Mouse (Mus musculus) adrenal gland, postnatal 14 days (tissue): ENCODE data around the gene Cep170b. TPM values are rescaled to one million over a fixed set of nuclear protein-coding genes. Genes with fewer than 3 reads are reported as not detected.
A peak's percentile ranks its signal among the peaks of the same experiment; 100 is the strongest.

Experiments used
- DNase-seq: peaks from one replicate; pipeline ENCODE4 v3.0.0; 2021; ENCODE audit warnings: mixed read lengths
- long read RNA-seq, 2 experiments: library from polyadenylated mRNA; stranded (forward); transcript quantifications; one replicate each; pipeline ENCODE4 v2.0.0; 2021
- total RNA-seq: library from RNA; stranded (reverse); gene quantifications from 2 replicates; pipeline ENCODE4 v1.2.3, GENCODE M21; 2021

Cep170b gene
- 29.1 and 33.0 TPM in 2 replicates for total RNA-seq
- long read RNA-seq, experiment 1, full-length matches to known transcripts: 6 of 23 reads
- long read RNA-seq, experiment 1, partial matches to known transcripts: 10 of 23 reads
- long read RNA-seq, experiment 1, other reads (novel, unspliced or antisense): 7 of 23 reads
- long read RNA-seq, experiment 2, full-length matches to known transcripts: 4 of 19 reads
- long read RNA-seq, experiment 2, partial matches to known transcripts: 7 of 19 reads
- long read RNA-seq, experiment 2, other reads (novel, unspliced or antisense): 8 of 19 reads

GRCm38 (mm10) chr12:112720216-112720615, at the start of gene Cep170b:
Gene Cep170b, plus strand, starts transcription at chr12:112720455.
- no peak for DNase-seq

GRCm38 (mm10) chr12:112670718-112671393, 49.4 kb upstream of the Cep170b start:
- DNase-seq: peak; percentile 93

GRCm38 (mm10) chr12:112671891-112672290, 48.4 kb upstream of the Cep170b start:
- peak; percentile 75 for DNase-seq

- DNase-seq: peak; percentile 83
Measured at GRCm38 (mm10) chr12:112672744-112673575, 47.3 kb upstream of the Cep170b start.

- DNase-seq: no peak
Measured at GRCm38 (mm10) chr12:112673576-112674091, 46.6 kb upstream of the Cep170b start.

GRCm38 (mm10) chr12:112674132-112675011, 45.9 kb upstream of the Cep170b start, which contains the start of gene Akt1:
Gene Akt1, minus strand, starts transcription at chr12:112674884.
- DNase-seq: peak; percentile 77

GRCm38 (mm10) chr12:112675245-112676035, 44.8 kb upstream of the Cep170b start:
- peak; percentile 94 for DNase-seq

GRCm38 (mm10) chr12:112677076-112677475, 43.2 kb upstream of the Cep170b start:
- peak; percentile 75 for DNase-seq

- DNase-seq: no peak
Measured at GRCm38 (mm10) chr12:112677943-112678554, 42.2 kb upstream of the Cep170b start.

GRCm38 (mm10) chr12:112678555-112679026, 41.7 kb upstream of the Cep170b start, which contains the start of gene Zbtb42:
Gene Zbtb42, plus strand, starts transcription at chr12:112678828.
- peak; percentile 85 for DNase-seq

GRCm38 (mm10) chr12:112679027-112679996, 40.9 kb upstream of the Cep170b start:
- peak; percentile 53 for DNase-seq

GRCm38 (mm10) chr12:112683351-112683750, 36.9 kb upstream of the Cep170b start:
- no peak for DNase-seq

- no peak for DNase-seq
Measured at GRCm38 (mm10) chr12:112688458-112688857, 31.8 kb upstream of the Cep170b start.

- DNase-seq: peak; percentile 98
Measured at GRCm38 (mm10) chr12:112693185-112694126, 26.8 kb upstream of the Cep170b start.

GRCm38 (mm10) chr12:112694127-112694475, 26.2 kb upstream of the Cep170b start:
- no peak for DNase-seq

GRCm38 (mm10) chr12:112696806-112697425, 23.3 kb upstream of the Cep170b start:
- peak; percentile 46 for DNase-seq

GRCm38 (mm10) chr12:112700522-112700921, 19.7 kb upstream of the Cep170b start:
- DNase-seq: no peak
